Mouse (Mus musculus): ENCODE results near the gene Acta2.
A peak's percentile ranks its signal among the peaks of the same experiment; 100 is the strongest.

Gene Acta2

GRCm38 (mm10) chr19:34270106-34270726, 14.8 kb upstream of the Acta2 start:
- DNase-seq (ENCODE audit: low read depth, low spot score), result peak; percentile 21

GRCm38 (mm10) chr19:34268991-34269390, 13.6 kb upstream of the Acta2 start:
- no peak for DNase-seq (ENCODE audit: low read depth, low spot score)

GRCm38 (mm10) chr19:34265604-34266193, 10.3 kb upstream of the Acta2 start:
- no peak for DNase-seq (ENCODE audit: low read depth, low spot score)

GRCm38 (mm10) chr19:34262273-34262974, 7.0 kb upstream of the Acta2 start:
- no peak for DNase-seq (ENCODE audit: low read depth, low spot score)

GRCm38 (mm10) chr19:34256936-34257335, 1.5 kb upstream of the Acta2 start:
- DNase-seq (ENCODE audit: low read depth, low spot score), result no peak

- DNase-seq (ENCODE audit: low read depth, low spot score), result no peak
These were observed 759 bp upstream of the Acta2 start for GRCm38 (mm10) chr19:34256149-34256548.

- peak; percentile 37 for DNase-seq (ENCODE audit: low read depth, low spot score)
These were observed 1.1 kb downstream of the Acta2 start for GRCm38 (mm10) chr19:34254101-34254879.

GRCm38 (mm10) chr19:34252450-34252849, 2.9 kb downstream of the Acta2 start:
- no peak for DNase-seq (ENCODE audit: low read depth, low spot score)

GRCm38 (mm10) chr19:34251900-34252299, 3.5 kb downstream of the Acta2 start:
- no peak for DNase-seq (ENCODE audit: low read depth, low spot score)

GRCm38 (mm10) chr19:34250621-34251020, 4.8 kb downstream of the Acta2 start:
- no peak for DNase-seq (ENCODE audit: low read depth, low spot score)

GRCm38 (mm10) chr19:34248558-34248957, 6.8 kb downstream of the Acta2 start:
- no peak for DNase-seq (ENCODE audit: low read depth, low spot score)

- DNase-seq (ENCODE audit: low read depth, low spot score), result peak; percentile 79
These were observed 11.3 kb downstream of the Acta2 start for GRCm38 (mm10) chr19:34244056-34244455.

GRCm38 (mm10) chr19:34242925-34243324, 12.5 kb downstream of the Acta2 start:
- DNase-seq (ENCODE audit: low read depth, low spot score), result no peak

GRCm38 (mm10) chr19:34241247-34241915, 14.0 kb downstream of the Acta2 start:
- no peak for DNase-seq (ENCODE audit: low read depth, low spot score)

- DNase-seq (ENCODE audit: low read depth, low spot score), result no peak
These were observed 14.9 kb downstream of the Acta2 start for GRCm38 (mm10) chr19:34240273-34241039.

- DNase-seq (ENCODE audit: low read depth, low spot score), result no peak
These were observed 17.6 kb downstream of the Acta2 start for GRCm38 (mm10) chr19:34237746-34238145.

- DNase-seq (ENCODE audit: low read depth, low spot score), result no peak
These were observed 19.3 kb downstream of the Acta2 start for GRCm38 (mm10) chr19:34236049-34236448.

GRCm38 (mm10) chr19:34233944-34234343, 21.4 kb downstream of the Acta2 start:
- DNase-seq (ENCODE audit: low read depth, low spot score), result peak; percentile 66

GRCm38 (mm10) chr19:34232326-34232725, 23.1 kb downstream of the Acta2 start:
- no peak for DNase-seq (ENCODE audit: low read depth, low spot score)

- no peak for DNase-seq (ENCODE audit: low read depth, low spot score)
These were observed 23.8 kb downstream of the Acta2 start for GRCm38 (mm10) chr19:34231596-34231995.

GRCm38 (mm10) chr19:34222805-34223204, 32.6 kb downstream of the Acta2 start:
- DNase-seq (ENCODE audit: low read depth, low spot score), result no peak
